16 mouse cellular contexts compared by ENCODE assay signal in the genomic region with DNA sequence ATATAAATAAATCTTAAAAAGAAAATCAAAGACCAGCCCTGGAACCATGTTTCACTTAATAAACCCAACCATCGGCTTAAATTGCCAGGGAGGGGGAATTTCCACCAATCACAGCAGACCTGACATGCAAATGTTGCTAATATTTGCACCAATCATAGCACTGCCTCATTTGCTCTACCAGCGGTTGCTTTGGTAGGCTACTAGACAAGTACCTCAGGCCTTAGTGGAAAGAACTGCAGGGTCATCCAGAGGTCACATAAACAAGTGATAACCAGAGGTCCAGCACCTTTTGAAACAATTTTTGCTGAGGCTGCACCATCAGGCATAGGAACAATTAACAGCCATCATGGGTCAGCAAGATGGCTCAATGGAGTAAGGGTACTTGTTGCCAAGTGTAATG. TPM values are rescaled to one million over a fixed set of nuclear protein-coding genes. Genes with fewer than 3 reads are reported as not detected.
"Had no signal": no experiment of that assay in that cellular context is flagged by ENCODE, and none has a peak within 500 bp of the region (broad histone marks: within the 10 kb centered on the region; RNA-seq: fewer than 3 reads in every experiment).

No protein-coding gene starts in this region.

- H3K27me3 ChIP-seq: limb, embryonic 12.5 days; liver, embryonic 15.5 days; midbrain, embryonic 15.5 days; neural tube, embryonic 13.5 days had no signal

- DNase-seq: kidney, postnatal 10 days; kidney, postnatal 4 days; lung, adult 2 months; lung, postnatal 4 days; retina, postnatal 1 day; right cerebral cortex, postnatal 25 days; thymus, postnatal 4 days had no signal

- H3K9me3 ChIP-seq: limb, embryonic 12.5 days; liver, embryonic 15.5 days; midbrain, embryonic 10.5 days; midbrain, embryonic 15.5 days; neural tube, embryonic 13.5 days had no signal

- ATAC-seq: intestine, embryonic 16.5 days; lung, postnatal 0 days; midbrain, embryonic 15.5 days had no signal

- H3K9ac ChIP-seq: limb, embryonic 12.5 days; liver, embryonic 15.5 days; midbrain, embryonic 15.5 days; neural tube, embryonic 13.5 days had no signal

- H3K27ac ChIP-seq: layer of hippocampus, adult 2 months; limb, embryonic 12.5 days; liver, embryonic 15.5 days; midbrain, embryonic 10.5 days; midbrain, embryonic 15.5 days; neural tube, embryonic 13.5 days had no signal

- H3K4me2 ChIP-seq: liver, embryonic 15.5 days; midbrain, embryonic 15.5 days; neural tube, embryonic 13.5 days had no signal

- H3K4me3 ChIP-seq: layer of hippocampus, adult 2 months; liver, embryonic 15.5 days; midbrain, embryonic 10.5 days; midbrain, embryonic 15.5 days; neural tube, embryonic 13.5 days had no signal

RNA-seq across cellular contexts. Expression of a gene that starts 44.4 kb away (rescaled TPM):
- total RNA-seq: megakaryocyte, adult 5-6 weeks had no signal
- polyA plus RNA-seq: liver, embryonic 15.5 days; lung, postnatal 0 days had no signal
